Mouse (Mus musculus): ENCODE data around the gene Il10ra. TPM values are rescaled to one million over a fixed set of nuclear protein-coding genes. Genes with fewer than 3 reads are reported as not detected.

Il10ra gene
- polyA plus RNA-seq, 1 experiment: not detected

GRCm38 (mm10) chr9:45299231-45300006, 30.5 kb upstream of the Il10ra start:
- no peak overlapping the region for H3K27ac ChIP-seq (ENCODE audit: insufficient read depth, low read depth, low read length)
- peaks cover 3% of the 10 kb centered on the region; the same call in 1 of the 2 replicates for H3K4me1 ChIP-seq (ENCODE audit: control insufficient read depth, insufficient read depth, low read length)
- H3K4me3 ChIP-seq (ENCODE audit: insufficient read depth, low read depth, low read length): no peak overlapping the region
- TF ChIP-seq POLR2A (IDR thresholded peaks at IDR 0.05; ENCODE audit: insufficient read depth, low read depth, low read length): no peak
- no peak; the same call in 1 of the 2 replicates for TF ChIP-seq CTCF (IDR thresholded peaks at IDR 0.05; ENCODE audit: insufficient read depth, low read depth, low read length)
- 82% methylated on average over 11 of the region's 11 CpGs for WGBS

GRCm38 (mm10) chr9:45294210-45295011, 25.5 kb upstream of the Il10ra start:
- WGBS: 78% methylated on average over 10 of the region's 10 CpGs
- H3K4me1 ChIP-seq (ENCODE audit: control insufficient read depth, insufficient read depth, low read length): peaks cover 2% of the 10 kb centered on the region; the same call in 1 of the 2 replicates
- no peak for TF ChIP-seq POLR2A (IDR thresholded peaks at IDR 0.05; ENCODE audit: insufficient read depth, low read depth, low read length)
- no peak for TF ChIP-seq CTCF (IDR thresholded peaks at IDR 0.05; ENCODE audit: insufficient read depth, low read depth, low read length)
- H3K4me3 ChIP-seq (ENCODE audit: insufficient read depth, low read depth, low read length): no peak overlapping the region
- no peak overlapping the region for H3K27ac ChIP-seq (ENCODE audit: insufficient read depth, low read depth, low read length)

- TF ChIP-seq CTCF (IDR thresholded peaks at IDR 0.05; ENCODE audit: insufficient read depth, low read depth, low read length) (no peak), POLR2A (IDR thresholded peaks at IDR 0.05; ENCODE audit: insufficient read depth, low read depth, low read length) (no peak)
- H3K27ac ChIP-seq (ENCODE audit: insufficient read depth, low read depth, low read length): no peak overlapping the region
- H3K4me1 ChIP-seq (ENCODE audit: control insufficient read depth, insufficient read depth, low read length): peaks cover 2% of the 10 kb centered on the region; the same call in 1 of the 2 replicates
- no peak overlapping the region for H3K4me3 ChIP-seq (ENCODE audit: insufficient read depth, low read depth, low read length)
- 74% methylated on average over 11 of the region's 11 CpGs for WGBS
These were observed 22.7 kb upstream of the Il10ra start for GRCm38 (mm10) chr9:45291481-45292168.

GRCm38 (mm10) chr9:45282466-45282865, 13.5 kb upstream of the Il10ra start:
- 82% methylated on average over 5 of the region's 5 CpGs for WGBS
- Histone ChIP-seq H3K4me1 (ENCODE audit: control insufficient read depth, insufficient read depth, low read length) (no peaks in the 10 kb centered on the region), H3K4me3 (ENCODE audit: insufficient read depth, low read depth, low read length) (no peak overlapping the region), H3K27ac (ENCODE audit: insufficient read depth, low read depth, low read length) (no peak overlapping the region)
- no peak for TF ChIP-seq CTCF (IDR thresholded peaks at IDR 0.05; ENCODE audit: insufficient read depth, low read depth, low read length)

GRCm38 (mm10) chr9:45280891-45281290, 11.9 kb upstream of the Il10ra start:
- 79% methylated on average over 3 of the region's 3 CpGs for WGBS
- H3K27ac ChIP-seq (ENCODE audit: insufficient read depth, low read depth, low read length): no peak overlapping the region
- TF ChIP-seq CTCF (IDR thresholded peaks at IDR 0.05; ENCODE audit: insufficient read depth, low read depth, low read length) (no peak), POLR2A (IDR thresholded peaks at IDR 0.05; ENCODE audit: insufficient read depth, low read depth, low read length) (no peak)
- no peak overlapping the region for H3K4me3 ChIP-seq (ENCODE audit: insufficient read depth, low read depth, low read length)
- no peaks in the 10 kb centered on the region for H3K4me1 ChIP-seq (ENCODE audit: control insufficient read depth, insufficient read depth, low read length)

- TF ChIP-seq CTCF (IDR thresholded peaks at IDR 0.05; ENCODE audit: insufficient read depth, low read depth, low read length) (no peak), POLR2A (IDR thresholded peaks at IDR 0.05; ENCODE audit: insufficient read depth, low read depth, low read length) (no peak)
- Histone ChIP-seq H3K4me1 (ENCODE audit: control insufficient read depth, insufficient read depth, low read length) (no peaks in the 10 kb centered on the region), H3K27ac (ENCODE audit: insufficient read depth, low read depth, low read length) (no peak overlapping the region)
These were observed 11.1 kb upstream of the Il10ra start for GRCm38 (mm10) chr9:45280059-45280458.

GRCm38 (mm10) chr9:45274635-45275034, 5.7 kb upstream of the Il10ra start:
- TF ChIP-seq CTCF (IDR thresholded peaks at IDR 0.05; ENCODE audit: insufficient read depth, low read depth, low read length): no peak
- TF ChIP-seq POLR2A (IDR thresholded peaks at IDR 0.05; ENCODE audit: insufficient read depth, low read depth, low read length): no peak
- no peaks in the 10 kb centered on the region for H3K4me1 ChIP-seq (ENCODE audit: control insufficient read depth, insufficient read depth, low read length)
- no peak overlapping the region for H3K27ac ChIP-seq (ENCODE audit: insufficient read depth, low read depth, low read length)
- 94% methylated on average over 2 of the region's 2 CpGs for WGBS
- H3K4me3 ChIP-seq (ENCODE audit: insufficient read depth, low read depth, low read length): no peak overlapping the region

More at GRCm38 (mm10) chr9:45280059-45280458, 11.1 kb upstream of the Il10ra start:
- no peak overlapping the region for H3K4me3 ChIP-seq (ENCODE audit: insufficient read depth, low read depth, low read length)
- WGBS: 89% methylated on average over 3 of the region's 3 CpGs

GRCm38 (mm10) chr9:45274218-45274617, 5.3 kb upstream of the Il10ra start:
- WGBS: 86% methylated on average over 4 of the region's 4 CpGs

More at GRCm38 (mm10) chr9:45274218-45274617, 5.3 kb upstream of the Il10ra start:
- TF ChIP-seq CTCF (IDR thresholded peaks at IDR 0.05; ENCODE audit: insufficient read depth, low read depth, low read length) (no peak), POLR2A (IDR thresholded peaks at IDR 0.05; ENCODE audit: insufficient read depth, low read depth, low read length) (no peak)
- H3K4me1 ChIP-seq (ENCODE audit: control insufficient read depth, insufficient read depth, low read length): no peaks in the 10 kb centered on the region
- no peak overlapping the region for H3K4me3 ChIP-seq (ENCODE audit: insufficient read depth, low read depth, low read length)
- H3K27ac ChIP-seq (ENCODE audit: insufficient read depth, low read depth, low read length): no peak overlapping the region

Measured in olfactory bulb, adult 2 months (tissue).